Mouse (Mus musculus) thymus, adult 18-20 months (tissue): ENCODE results near the gene Naa30.
"Not testable (repeated sequence)": the region's sequence is repeated elsewhere in the genome, so short reads cannot be mapped to it uniquely, and the experiment has no call there.

Experiments used
- DNase-seq, 2 experiments: peaks; one replicate each; pipeline ENCODE4 v3.0.0; 2022; ENCODE audit warnings: mixed read lengths in 2 of 2

Gene Naa30

DNA sequence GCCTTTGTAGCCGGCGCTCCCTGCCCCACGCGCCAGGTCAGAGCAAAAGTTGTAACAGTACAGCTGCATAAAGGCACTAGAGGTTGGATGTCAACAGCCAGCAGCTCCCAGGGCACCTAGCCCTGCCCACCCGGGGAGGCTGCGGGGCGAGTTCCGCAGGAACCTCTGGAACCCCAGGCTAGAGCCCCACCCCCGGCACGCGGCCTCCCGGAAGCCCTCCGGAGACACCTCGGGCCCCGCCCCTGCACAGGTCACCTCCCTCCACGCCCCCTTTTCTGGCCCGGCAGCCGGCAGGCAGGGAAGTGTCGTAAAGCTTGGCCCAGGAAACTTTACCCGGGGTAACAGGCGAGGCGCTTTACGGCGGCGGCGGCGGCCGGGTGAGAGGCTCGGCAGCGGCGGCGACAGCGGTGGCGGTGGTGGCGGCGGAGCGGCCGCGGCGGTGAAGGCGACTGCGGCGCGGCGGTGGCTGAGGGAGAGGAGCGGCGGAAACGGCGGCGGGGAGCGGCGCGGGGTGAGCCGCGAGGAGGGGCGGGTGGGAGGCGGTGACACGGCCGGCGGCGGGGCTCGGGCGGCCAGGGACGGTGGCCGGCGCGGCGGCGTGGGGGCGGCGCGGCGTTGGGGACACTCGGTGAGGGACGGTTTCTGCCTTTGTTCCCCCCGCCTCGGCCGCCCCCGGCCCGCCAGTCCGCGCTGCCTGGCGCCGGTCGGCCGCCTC is at the start of gene Naa30:
TSS of gene Naa30 (plus strand) at position 360 of the 715 bp plus-strand sequence.
- DNase-seq = peak; percentile 99

DNA sequence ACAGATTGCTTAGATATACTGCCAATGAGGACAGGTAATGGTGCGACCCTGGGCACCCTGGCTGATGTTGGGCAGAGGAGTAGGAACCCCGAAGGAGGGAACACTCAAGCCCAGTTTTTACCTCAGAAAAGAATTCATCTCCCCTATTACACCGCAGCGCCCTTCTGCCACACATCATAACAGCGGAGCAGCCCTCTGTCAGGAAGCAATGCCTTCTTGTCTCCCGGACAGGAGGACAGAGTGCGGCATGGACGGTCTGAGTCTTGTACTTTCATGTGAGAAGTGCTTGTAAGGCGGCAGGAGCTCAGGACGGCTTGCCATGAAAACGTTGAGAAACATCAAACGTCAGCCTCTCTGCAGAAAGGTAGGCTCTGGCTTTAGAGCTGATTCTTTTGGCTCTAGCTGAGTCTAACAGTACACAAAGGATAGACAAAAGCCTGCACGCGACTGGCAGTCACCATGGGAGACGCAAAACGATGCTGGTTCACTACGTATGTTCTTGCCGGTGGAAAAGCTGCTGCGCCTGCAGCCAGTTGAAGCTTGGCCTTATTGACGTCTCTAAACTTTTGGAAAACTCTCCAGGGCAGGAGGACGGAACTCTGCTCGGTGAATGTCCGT is 44.8 kb upstream of the Naa30 start:
- DNase-seq = no peak

DNA sequence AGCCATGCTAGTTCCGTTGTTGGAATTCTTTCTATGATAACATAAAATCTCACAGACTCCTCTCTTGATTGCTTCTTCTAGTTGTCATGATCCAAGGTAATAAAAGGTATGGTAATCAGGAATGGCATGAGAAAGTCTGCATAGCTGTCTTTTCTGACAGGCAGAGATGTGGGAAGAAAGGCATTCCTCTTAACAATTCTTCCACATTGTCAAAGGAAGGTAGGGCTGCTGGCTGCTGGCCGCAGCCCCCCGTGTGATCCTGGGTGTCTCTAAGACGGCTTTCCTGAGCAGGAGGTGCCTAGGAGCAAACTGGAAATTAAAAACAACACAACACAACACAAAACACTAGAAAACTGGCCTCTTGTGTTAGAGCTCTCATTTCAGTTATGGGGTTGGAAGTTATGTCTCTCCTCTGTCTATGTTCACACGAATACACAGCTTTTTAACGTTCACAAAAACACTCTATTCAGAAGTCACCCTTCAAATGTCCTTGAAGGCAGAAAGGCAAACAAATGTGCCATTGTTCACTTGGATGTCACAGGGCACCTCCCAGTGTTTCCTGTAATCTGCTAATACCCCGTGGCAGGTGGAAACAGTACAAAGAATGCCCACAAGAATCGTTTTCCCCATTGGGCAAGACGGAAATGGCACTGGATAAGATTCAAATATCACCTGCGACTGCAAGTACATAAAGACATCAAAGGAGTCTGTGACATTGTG is 43.3 kb upstream of the Naa30 start:
- DNase-seq = no peak

DNA sequence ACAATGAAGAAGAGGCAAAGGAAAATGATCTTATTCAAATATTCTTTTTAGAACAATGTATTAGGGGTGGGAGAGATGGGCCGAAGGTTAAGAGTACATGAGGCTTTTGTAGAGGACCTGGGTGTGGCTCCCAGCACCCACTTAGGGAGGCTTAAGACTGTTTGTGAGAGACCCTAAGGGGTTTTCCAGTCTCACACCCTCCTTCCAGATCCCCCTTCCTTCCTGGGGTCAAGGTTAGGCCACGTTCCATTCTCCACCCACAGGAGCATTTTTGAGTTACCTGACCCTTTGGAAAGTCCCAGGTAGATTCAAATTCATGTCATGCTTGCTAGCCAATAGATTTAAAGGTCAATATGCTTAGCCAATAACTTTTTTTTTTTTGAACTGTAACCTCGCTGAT is 39.6 kb upstream of the Naa30 start:
- DNase-seq = no peak

DNA sequence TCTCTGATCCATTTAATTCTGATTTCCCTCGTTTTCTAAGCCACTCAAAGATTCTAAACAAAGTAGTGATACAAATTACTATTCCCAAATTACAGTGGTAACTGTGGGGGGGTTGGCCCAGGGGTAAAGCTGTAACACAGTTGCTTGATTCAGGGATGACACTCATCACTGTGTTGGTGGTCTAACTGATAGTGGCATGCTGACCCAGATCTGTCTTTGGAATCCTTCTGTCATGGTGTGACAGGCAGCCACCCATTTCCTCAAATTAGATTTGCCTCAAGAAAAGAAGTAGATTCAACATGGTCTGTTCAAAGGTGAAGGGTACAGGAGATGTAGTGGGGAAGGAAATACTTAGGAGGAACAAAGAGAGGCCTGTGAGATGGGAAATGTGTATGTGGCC is 33.9 kb upstream of the Naa30 start:
- DNase-seq = no peak

DNA sequence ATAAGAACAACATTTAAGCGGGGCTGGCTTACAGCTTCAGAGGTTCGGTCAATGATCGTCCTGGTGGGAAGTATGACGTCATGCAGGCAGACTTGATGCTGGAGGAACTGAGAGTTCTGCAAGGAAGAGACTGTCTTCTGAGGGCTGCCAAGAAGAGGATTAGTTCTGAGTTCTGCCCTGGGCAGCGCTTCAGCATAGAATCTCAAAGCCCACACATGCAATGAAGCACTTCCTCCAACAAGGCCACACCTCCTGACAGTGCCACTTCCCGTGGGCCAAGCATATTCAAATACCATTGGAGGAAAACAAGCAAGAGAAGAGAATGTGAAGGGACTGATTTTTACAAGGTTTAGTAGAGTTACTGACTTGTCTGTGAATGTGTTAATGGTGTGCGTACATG is 31.3 kb upstream of the Naa30 start:
- DNase-seq = no peak

DNA sequence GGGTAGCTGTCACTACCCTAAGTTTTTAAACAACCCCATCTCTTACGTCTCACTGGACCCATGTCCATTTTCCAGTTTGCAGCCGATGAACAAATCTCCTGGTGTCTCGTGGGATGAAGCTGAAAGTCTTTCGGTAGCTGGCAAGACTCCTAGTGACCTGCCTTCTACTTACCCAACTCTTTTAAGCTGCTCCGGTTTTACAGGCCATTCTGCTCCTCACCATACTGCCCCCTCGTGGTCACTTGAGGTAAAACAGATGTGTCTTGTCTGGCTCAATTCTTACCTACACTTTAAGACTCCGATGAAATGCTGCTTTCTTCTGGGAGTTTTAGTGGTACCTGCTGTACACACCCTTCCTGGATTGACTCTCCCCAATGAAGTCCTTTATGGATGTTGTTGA is 18.2 kb upstream of the Naa30 start:
- peak; percentile 15 to 40 for DNase-seq

DNA sequence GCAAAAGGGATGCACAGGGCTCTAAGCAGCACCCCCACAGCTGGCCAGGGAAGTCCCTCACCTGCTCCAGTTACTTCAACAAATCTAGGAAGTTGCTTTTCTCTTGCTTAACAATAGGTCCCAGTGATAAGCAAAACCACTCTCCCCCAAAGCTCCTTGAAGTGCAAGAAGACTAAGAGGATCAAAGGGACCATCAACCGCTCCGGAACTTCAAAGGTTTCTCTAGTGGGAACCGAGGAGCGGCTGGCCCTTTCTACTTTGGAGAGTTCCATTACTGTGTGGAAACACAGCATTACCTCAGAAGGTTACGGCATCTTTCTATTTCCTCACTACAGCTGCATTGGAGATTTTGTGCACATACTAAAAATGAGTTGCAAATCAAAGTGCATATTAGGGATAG is 16.5 kb upstream of the Naa30 start:
- DNase-seq = peak in 1 of 2 experiments; percentile 35

DNA sequence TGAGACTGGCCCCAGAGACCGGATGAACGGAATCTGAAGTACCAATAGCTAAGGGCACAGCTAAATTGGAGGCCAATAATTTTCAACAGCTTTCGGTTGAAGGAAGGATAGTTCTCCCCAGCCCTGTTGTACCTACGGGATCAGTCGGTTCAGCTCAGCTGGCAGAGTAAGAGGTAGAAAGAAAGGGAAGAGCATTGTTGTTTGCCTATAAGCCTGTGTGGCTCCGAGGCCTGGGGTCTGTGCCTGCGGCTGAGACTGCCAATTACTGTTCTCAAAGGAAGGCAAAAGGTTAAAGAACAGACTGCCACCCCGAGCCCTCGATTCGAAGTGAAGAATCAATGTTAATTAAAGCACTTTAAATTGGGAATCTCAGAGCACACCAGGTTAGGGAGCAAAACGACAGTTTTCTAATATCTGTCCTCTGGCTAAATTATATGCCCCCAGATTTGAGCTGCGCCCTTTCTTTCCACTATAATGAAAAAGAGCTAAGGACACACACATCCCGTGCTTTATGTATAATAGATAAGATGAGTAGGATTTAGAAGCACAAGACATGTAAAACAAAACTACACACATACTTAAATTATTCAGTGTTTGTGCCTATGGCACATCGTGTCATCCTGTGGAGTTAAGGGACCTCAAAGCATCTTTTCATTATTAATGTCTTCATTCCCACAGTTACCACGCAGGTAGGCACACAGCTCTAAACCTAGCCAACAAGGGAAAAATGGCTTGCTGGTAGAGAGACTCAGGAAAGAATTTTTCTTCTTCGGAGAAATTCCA is 13.7 kb upstream of the Naa30 start:
- DNase-seq = no peak

DNA sequence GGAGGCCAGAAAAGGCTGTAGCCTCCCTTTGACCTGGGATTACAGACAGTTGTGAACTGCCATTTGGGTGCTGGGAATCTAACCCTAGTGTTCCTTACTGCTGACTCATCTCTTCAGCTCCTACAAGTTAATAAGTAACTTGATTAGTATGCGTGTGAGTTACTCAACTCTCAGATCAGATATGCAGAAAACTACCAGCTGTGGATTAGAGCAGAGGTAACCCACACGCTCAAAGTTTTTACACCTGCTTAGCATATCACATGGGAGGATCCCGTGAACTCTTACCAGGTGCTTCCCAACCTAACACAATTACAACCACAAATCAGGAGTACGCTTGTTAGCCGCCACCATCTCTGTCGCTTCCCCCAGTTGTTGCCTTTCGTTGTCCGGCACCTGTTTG is 740 bp upstream of the Naa30 start:
- no peak for DNase-seq

DNA sequence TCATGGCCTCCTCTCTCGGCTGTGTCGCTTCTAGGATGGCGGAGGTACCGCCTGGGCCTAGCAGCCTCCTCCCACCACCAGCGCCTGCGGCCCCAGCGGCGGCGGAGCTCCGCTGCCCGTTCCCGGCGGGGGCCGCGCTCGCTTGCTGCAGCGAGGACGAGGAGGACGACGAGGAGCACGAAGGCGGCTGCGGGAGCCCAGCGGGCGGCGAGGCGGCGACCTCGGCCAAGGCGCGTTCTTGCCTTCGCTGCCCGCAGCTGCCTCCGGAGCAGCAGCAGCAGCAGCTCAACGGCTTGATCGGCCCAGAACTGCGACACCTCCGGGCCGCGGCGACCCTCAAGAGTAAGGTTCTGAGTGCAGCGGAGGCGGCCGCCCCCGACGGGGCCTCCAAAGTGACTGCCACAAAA is 559 bp downstream of the Naa30 start:
- peak; percentile 45 to 50 for DNase-seq

DNA sequence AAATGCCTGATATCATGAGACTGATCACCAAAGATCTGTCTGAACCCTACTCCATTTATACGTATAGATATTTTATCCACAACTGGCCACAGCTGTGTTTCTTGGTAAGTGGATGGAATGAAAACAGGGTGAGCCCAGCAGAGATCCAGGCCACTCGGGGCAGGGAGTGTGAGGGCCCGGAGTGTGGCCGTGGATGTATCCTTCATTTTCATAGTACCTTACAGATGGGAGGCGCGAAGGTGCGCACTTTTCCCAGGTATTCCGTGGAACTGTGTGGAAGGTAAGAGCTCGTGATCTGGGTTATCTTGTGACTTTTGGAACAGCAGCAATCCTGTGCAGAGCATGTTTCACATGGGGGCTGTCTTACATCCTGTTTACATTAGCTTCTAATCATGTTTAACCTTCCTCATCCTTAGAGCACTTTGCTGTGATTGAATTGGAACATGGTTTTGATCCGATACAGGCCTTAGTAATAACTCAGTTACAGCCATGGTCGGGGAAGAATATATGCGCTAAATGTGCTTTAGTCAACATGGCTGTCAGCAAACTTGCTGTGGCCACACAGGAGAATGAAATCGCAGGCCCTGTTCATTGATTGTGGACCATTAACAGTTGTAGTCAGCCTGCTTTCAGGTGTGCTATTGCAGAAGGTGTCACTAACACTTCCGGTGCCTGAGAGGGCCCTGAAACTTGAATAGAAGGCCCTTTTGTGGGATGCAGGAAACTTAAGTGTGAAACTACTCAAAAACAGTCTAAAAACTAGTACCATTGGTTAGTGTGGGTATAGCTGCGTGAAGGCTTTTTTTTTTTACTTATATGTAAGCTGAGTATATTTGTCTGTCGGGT is 1.5 kb downstream of the Naa30 start:
- DNase-seq = no peak

DNA sequence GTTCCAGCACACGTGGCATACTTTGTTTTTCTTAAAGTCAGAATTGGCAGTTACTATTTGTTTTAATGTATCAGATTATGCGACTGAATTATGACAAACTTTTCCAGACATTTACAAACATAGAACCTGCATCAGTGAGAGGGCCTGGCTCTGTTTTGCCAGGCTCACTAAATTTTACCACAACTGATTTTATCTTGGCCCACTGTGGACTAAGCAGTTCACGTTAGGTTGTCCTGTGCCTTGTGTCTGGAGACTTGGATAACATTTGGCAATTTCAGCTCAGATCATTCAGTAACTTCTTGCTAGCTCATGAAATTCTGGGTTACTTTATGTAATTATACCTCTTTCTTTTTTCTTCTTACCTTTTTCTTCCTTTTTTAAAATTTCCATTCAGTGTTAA is 7.7 kb downstream of the Naa30 start:
- no peak for DNase-seq

DNA sequence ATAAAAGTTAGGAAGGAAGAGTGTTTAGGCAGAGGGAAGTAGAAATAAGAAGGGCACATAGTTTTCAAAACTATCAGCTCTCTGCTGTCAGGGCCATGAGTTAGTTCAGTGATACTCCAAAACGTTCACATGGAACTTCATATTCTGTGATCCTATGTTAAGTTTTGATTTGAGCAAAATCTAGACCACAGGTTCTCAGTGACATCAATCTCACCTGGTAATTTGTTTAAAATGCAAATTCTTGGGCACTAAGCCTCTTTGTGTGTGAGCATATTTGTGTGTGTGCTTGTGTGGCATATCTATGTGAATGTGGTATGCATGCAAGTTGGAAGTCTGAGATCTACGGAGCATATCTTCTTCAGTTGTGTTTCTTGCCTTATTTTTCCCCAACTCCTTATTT is 14.2 kb downstream of the Naa30 start:
- DNase-seq = no peak

DNA sequence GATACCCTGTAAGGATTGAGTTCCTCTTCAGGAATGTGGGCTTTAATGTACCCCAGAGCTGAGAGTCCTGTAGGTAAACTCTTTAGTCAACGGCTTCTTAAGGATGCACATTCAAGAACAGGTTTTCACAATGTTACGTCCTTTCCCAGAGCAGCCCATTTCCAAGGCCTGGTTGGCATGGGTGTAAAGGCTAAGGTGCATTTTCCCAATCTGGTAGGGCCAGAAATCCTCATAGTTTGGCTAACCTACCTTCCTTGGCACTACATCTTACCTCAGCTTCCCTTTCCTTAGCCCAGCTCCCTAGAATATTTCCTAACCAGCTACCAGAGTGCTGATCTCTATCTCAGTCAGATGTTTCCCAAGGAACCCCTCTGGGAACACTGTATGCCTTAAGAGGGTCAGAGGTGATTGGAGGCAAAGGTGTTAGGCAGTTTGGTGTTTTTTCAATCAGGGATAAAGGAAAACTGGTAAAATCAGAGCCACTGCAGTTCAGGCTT is 25.1 kb downstream of the Naa30 start:
- DNase-seq = no peak

DNA sequence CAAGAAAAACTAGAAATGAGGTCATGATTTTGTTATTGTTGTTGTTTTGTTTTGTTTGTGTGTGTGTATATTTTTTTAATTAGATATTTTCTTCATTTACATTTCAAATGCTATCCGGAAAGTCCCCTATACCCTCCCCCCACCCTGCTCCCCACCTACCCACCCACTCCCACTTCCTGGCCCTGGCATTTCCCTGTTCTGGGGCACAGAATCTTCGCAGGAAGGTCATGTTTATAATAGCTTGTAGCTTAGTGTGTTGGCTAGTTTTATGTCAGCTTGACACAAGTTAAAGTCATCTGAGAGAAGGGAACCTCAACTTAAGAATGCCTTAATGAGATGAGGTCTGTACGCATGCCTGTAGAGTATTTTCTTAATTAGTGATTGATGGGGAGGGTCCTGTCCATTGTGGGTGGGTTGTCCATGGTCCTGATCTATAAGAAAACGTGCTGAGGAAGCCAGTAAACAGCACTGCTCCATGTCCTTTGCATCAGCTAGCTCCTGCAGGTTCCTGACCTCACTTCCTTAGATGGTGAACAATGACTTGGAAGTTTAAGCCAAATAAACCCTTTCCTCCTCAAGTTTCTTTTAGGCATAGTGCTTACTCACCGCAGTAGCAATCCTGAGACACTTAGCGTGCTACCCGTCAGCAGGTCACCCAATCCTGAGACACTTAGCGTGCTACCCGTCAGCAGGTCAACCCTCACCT is 29.2 kb downstream of the Naa30 start:
- no peak for DNase-seq

DNA sequence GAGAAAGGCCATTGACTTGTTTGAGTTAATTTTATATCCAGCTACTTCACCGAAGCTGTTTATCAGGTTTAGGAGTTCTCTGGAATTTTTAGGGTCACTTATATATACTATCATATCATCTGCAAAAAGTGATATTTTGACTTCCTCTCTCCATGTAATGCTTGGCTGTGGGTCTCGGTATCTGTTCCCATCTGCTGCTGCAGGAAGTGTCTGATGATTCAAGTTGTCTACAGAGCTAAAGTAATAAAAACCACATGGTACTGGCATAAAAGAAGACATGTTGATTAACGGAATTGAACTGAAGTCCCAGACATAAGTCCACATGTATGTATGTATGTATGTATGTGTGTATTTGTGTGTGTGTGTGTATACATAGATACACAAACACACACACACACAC is 38.2 kb downstream of the Naa30 start:
- not testable (repeated sequence) for DNase-seq

DNA sequence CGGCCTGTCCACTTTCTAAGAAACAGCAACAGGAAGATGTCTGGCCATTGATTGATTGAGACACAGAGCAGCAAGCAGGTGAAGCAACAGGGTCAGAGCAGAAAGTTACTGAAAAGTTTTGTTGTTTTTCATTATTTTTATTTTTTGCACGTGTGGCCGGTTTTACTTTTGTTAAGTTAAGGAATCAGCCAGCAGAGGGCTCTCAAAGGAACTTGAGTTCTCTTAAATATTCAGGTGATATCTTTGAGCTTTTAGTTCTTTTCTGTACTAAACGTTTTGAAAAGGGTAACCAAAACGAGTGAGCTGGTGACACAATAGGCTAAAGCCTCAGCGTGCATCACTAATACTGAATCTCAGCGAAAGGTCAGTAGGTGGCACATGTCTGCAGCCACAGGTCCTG is 46.7 kb downstream of the Naa30 start:
- no peak for DNase-seq

DNA sequence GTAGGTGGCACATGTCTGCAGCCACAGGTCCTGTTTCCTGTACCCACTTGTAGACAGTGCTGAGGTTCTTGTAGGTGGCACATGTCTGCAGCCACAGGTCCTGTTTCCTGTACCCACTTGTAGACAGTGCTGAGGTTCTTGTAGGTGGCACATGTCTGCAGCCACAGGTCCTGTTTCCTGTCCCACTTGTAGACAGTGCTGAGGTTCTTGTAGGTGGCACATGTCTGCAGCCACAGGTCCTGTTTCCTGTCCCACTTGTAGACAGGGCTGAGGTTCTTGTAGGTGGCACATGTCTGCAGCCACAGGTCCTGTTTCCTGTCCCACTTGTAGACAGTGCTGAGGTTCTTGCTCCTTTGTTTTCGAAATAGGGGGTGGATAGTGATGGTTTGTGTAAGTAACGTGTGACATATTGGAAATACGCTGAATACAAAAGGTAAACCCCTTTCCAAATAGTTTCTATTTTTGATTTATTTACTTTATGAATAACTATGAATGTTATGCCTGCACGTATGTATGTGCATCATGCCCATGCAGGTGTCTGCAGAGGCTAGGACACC is 47.5 kb downstream of the Naa30 start:
- peak; percentile 21 to 60 for DNase-seq

DNA sequence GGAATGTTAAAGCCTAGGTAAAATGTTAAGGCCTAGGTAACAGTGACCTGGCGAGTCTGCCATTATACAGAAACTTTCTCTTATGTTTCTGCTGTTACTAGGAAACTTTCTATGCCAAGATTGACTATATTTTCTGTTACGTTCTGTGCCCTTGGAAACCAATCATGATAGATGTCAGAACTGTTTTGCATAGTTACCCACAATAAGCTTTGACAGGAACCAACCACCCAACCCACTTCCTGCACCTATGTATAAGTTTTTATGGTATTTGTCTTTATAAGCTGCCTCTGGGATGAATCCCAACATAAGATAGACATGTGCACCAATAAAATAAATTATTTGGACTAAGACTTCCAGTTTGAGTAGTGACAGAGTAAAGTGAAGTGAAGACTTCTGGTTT is 49.7 kb downstream of the Naa30 start:
- DNase-seq = no peak

DNA sequence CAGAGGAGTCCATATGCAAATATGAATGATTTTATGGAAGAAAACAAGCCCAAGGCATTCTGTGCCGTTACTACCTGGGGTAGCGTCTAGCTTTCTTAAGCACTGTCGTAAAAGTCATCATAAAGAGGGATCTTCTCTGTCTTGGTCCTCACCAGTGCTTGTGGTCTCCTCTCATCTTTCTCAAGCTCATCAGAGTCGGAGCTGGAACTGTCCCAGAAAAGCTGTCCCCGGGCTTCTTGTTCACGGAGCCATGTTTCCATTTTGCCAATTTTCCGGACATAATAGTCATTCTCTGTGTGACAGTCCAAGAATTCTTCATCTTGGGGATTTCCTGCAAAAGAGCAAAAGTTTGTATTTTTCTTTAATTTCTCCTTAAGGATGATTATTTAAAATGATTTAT is 54.4 kb downstream of the Naa30 start:
- DNase-seq = no peak
